Mouse (Mus musculus) hindbrain, embryonic 15.5 days (tissue): Measurements from ENCODE around the gene Pappa2. TPM values are rescaled to one million over a fixed set of nuclear protein-coding genes. Genes with fewer than 3 reads are reported as not detected.

ENCODE experiments used
- ATAC-seq: fragments of 200-750 bp; cut with Nextera tagmentation; 2 replicates; pipeline ENCODE4 v1.8.0; 2017; ENCODE audit warnings: low read depth, moderate number of reproducible peaks, moderate TSS enrichment; ENCODE audit not compliant: low FRiP score
- H3K27ac ChIP-seq: fragments of 300-500 bp; sonication (generic); replicated peaks from 2 replicates; pipeline ENCODE4 v1.5.1; 2015; ENCODE audit warnings: mild to moderate bottlenecking, inconsistent platforms
- H3K27me3 ChIP-seq: fragments of 300-500 bp; sonication (generic); 2 replicates; pipeline ENCODE4 v1.6.1; 2015; ENCODE audit warnings: control low read depth, inconsistent platforms
- H3K36me3 ChIP-seq: fragments of 300-500 bp; sonication (generic); 2 replicates; pipeline ENCODE4 v1.6.1; 2015; ENCODE audit warnings: control low read depth, inconsistent platforms
- H3K4me1 ChIP-seq: fragments of 300-500 bp; sonication (generic); replicated peaks from 2 replicates; pipeline ENCODE4 v1.6.1; 2015; ENCODE audit warnings: control low read depth, inconsistent platforms
- H3K4me2 ChIP-seq: fragments of 300-500 bp; sonication (generic); 2 replicates; pipeline ENCODE4 v1.6.1; 2015; ENCODE audit warnings: moderate library complexity, mild to moderate bottlenecking, inconsistent platforms
- H3K4me3 ChIP-seq: fragments of 300-500 bp; sonication (generic); 2 replicates; pipeline ENCODE4 v1.5.1; 2015; ENCODE audit warnings: mild to moderate bottlenecking, inconsistent platforms
- H3K9ac ChIP-seq: fragments of 300-500 bp; sonication (generic); 2 replicates; pipeline ENCODE4 v1.6.1; 2015; ENCODE audit warnings: inconsistent platforms
- H3K9me3 ChIP-seq: fragments of 300-500 bp; sonication (generic); 2 replicates; pipeline ENCODE4 v1.6.1; 2016; ENCODE audit warnings: control low read depth, inconsistent platforms
- WGBS: fragments of 180-500 bp; shearing (Covaris S2); methylation state at CpG from one replicate; pipeline ENCODE4 v1.1.7; 2015; 5-methylcytosine and 5-hydroxymethylcytosine counted together
- polyA plus RNA-seq: library from polyadenylated mRNA; unstranded; fragments of >200 nt; fragmentation: Nextera tagmentation; extraction: Ambion mirVana; gene quantifications from 2 replicates; pipeline ENCODE4 v1.2.1, GENCODE M21; 2015

The Pappa2 gene
- polyA plus RNA-seq, 1 experiment from 2014 or later = 0.53 TPM

GRCm38 (mm10) chr1:158894441-158894840 lies 85.8 kb downstream of the Pappa2 start:
- H3K4me2 ChIP-seq = no peak overlapping the region
- H3K4me3 ChIP-seq = no peak overlapping the region
- no peak overlapping the region for H3K27ac ChIP-seq
- H3K36me3 ChIP-seq = no peaks in the 10 kb centered on the region
- H3K4me1 ChIP-seq = no peaks in the 10 kb centered on the region
- no peaks in the 10 kb centered on the region for H3K27me3 ChIP-seq
- no peak overlapping the region for H3K9ac ChIP-seq
- H3K9me3 ChIP-seq = no peaks in the 10 kb centered on the region
- ATAC-seq = no peak
- 95% methylated on average over 6 of the region's 6 CpGs for WGBS

- Histone ChIP-seq H3K27ac (no peak overlapping the region), H3K27me3 (no peaks in the 10 kb centered on the region), H3K9me3 (no peaks in the 10 kb centered on the region), H3K4me1 (no peaks in the 10 kb centered on the region), H3K4me3 (no peak overlapping the region), H3K9ac (no peak overlapping the region), H3K4me2 (no peak overlapping the region), H3K36me3 (no peaks in the 10 kb centered on the region)
- WGBS = 88% methylated on average over 3 of the region's 3 CpGs
- ATAC-seq = no peak
Observed at GRCm38 (mm10) chr1:158875487-158875886, 104.8 kb downstream of the Pappa2 start.

GRCm38 (mm10) chr1:158874552-158875077 lies 105.7 kb downstream of the Pappa2 start:
- no peak for ATAC-seq
- no peaks in the 10 kb centered on the region for H3K27me3 ChIP-seq
- WGBS = 92% methylated on average over 2 of the region's 2 CpGs
- H3K4me1 ChIP-seq = no peaks in the 10 kb centered on the region
- no peak overlapping the region for H3K9ac ChIP-seq
- no peaks in the 10 kb centered on the region for H3K36me3 ChIP-seq
- no peak overlapping the region for H3K27ac ChIP-seq
- no peaks in the 10 kb centered on the region for H3K9me3 ChIP-seq
- H3K4me3 ChIP-seq = no peak overlapping the region
- H3K4me2 ChIP-seq = no peak overlapping the region

GRCm38 (mm10) chr1:158873631-158874030 lies 106.7 kb downstream of the Pappa2 start:
- Histone ChIP-seq H3K9me3 (no peaks in the 10 kb centered on the region), H3K27me3 (no peaks in the 10 kb centered on the region), H3K27ac (no peak overlapping the region), H3K4me3 (no peak overlapping the region), H3K4me1 (no peaks in the 10 kb centered on the region), H3K36me3 (no peaks in the 10 kb centered on the region), H3K9ac (no peak overlapping the region), H3K4me2 (no peak overlapping the region)
- no peak for ATAC-seq
- 80% methylated on average over 1 of the region's 1 CpGs for WGBS

GRCm38 (mm10) chr1:158871401-158871800 lies 108.9 kb downstream of the Pappa2 start:
- Histone ChIP-seq H3K4me2 (no peak overlapping the region), H3K27ac (no peak overlapping the region), H3K4me3 (no peak overlapping the region), H3K9me3 (no peaks in the 10 kb centered on the region), H3K9ac (no peak overlapping the region), H3K4me1 (no peaks in the 10 kb centered on the region), H3K36me3 (no peaks in the 10 kb centered on the region), H3K27me3 (no peaks in the 10 kb centered on the region)
- no peak for ATAC-seq
- 92% methylated on average over 2 of the region's 2 CpGs for WGBS

GRCm38 (mm10) chr1:158860190-158860589 lies 120.1 kb downstream of the Pappa2 start:
- H3K27ac ChIP-seq = no peak overlapping the region
- WGBS = 68% methylated on average over 5 of the region's 5 CpGs
- no peak overlapping the region for H3K4me2 ChIP-seq
- no peak for ATAC-seq
- no peaks in the 10 kb centered on the region for H3K4me1 ChIP-seq
- no peaks in the 10 kb centered on the region for H3K36me3 ChIP-seq
- no peaks in the 10 kb centered on the region for H3K9me3 ChIP-seq
- no peak overlapping the region for H3K9ac ChIP-seq
- H3K4me3 ChIP-seq = no peak overlapping the region
- H3K27me3 ChIP-seq = no peaks in the 10 kb centered on the region

- Histone ChIP-seq H3K4me3 (no peak overlapping the region), H3K27me3 (no peaks in the 10 kb centered on the region), H3K36me3 (no peaks in the 10 kb centered on the region), H3K4me2 (no peak overlapping the region), H3K4me1 (no peaks in the 10 kb centered on the region), H3K9ac (no peak overlapping the region), H3K27ac (no peak overlapping the region), H3K9me3 (no peaks in the 10 kb centered on the region)
- ATAC-seq = no peak
- WGBS = 72% methylated on average over 5 of the region's 5 CpGs
Observed at GRCm38 (mm10) chr1:158853936-158854882, 126.1 kb downstream of the Pappa2 start.

- Histone ChIP-seq H3K9me3 (no peaks in the 10 kb centered on the region), H3K27ac (no peak overlapping the region), H3K9ac (no peak overlapping the region), H3K4me1 (no peaks in the 10 kb centered on the region), H3K27me3 (no peaks in the 10 kb centered on the region), H3K4me3 (no peak overlapping the region), H3K4me2 (no peak overlapping the region), H3K36me3 (no peaks in the 10 kb centered on the region)
- 88% methylated on average over 14 of the region's 14 CpGs for WGBS
- no peak for ATAC-seq
Observed at GRCm38 (mm10) chr1:158852836-158853567, 127.3 kb downstream of the Pappa2 start.

- 82% methylated on average over 3 of the region's 3 CpGs for WGBS
- Histone ChIP-seq H3K4me1 (no peaks in the 10 kb centered on the region), H3K36me3 (no peaks in the 10 kb centered on the region), H3K4me2 (no peak overlapping the region), H3K27me3 (no peaks in the 10 kb centered on the region), H3K27ac (no peak overlapping the region), H3K4me3 (no peak overlapping the region), H3K9me3 (no peaks in the 10 kb centered on the region), H3K9ac (no peak overlapping the region)
- no peak for ATAC-seq
Observed at GRCm38 (mm10) chr1:158850459-158850858, 129.8 kb downstream of the Pappa2 start.

GRCm38 (mm10) chr1:158844604-158845003 lies 135.7 kb downstream of the Pappa2 start:
- Histone ChIP-seq H3K9ac (no peak overlapping the region), H3K9me3 (no peaks in the 10 kb centered on the region), H3K36me3 (no peaks in the 10 kb centered on the region), H3K27ac (no peak overlapping the region), H3K27me3 (no peaks in the 10 kb centered on the region), H3K4me1 (no peaks in the 10 kb centered on the region), H3K4me3 (no peak overlapping the region), H3K4me2 (no peak overlapping the region)
- 71% methylated on average over 10 of the region's 10 CpGs for WGBS
- ATAC-seq = no peak

GRCm38 (mm10) chr1:158837151-158837550 lies 143.1 kb downstream of the Pappa2 start:
- no peak overlapping the region for H3K4me3 ChIP-seq
- H3K4me2 ChIP-seq = no peak overlapping the region
- no peaks in the 10 kb centered on the region for H3K36me3 ChIP-seq
- H3K27me3 ChIP-seq = no peaks in the 10 kb centered on the region
- no peak overlapping the region for H3K9ac ChIP-seq
- 86% methylated on average over 4 of the region's 4 CpGs for WGBS
- no peak for ATAC-seq
- no peaks in the 10 kb centered on the region for H3K4me1 ChIP-seq
- H3K27ac ChIP-seq = no peak overlapping the region
- no peaks in the 10 kb centered on the region for H3K9me3 ChIP-seq

- Histone ChIP-seq H3K9ac (no peak overlapping the region), H3K27ac (no peak overlapping the region), H3K4me2 (no peak overlapping the region), H3K9me3 (no peaks in the 10 kb centered on the region), H3K27me3 (no peaks in the 10 kb centered on the region), H3K4me3 (no peak overlapping the region), H3K36me3 (no peaks in the 10 kb centered on the region), H3K4me1 (no peaks in the 10 kb centered on the region)
- no peak for ATAC-seq
- 81% methylated on average over 3 of the region's 3 CpGs for WGBS
Observed at GRCm38 (mm10) chr1:158830152-158830551, 150.1 kb downstream of the Pappa2 start.
